Mouse (Mus musculus) megakaryocyte, embryonic 14.5 days (primary cell): ENCODE measurements at regions not wholly inside any gene's neighbourhood (a gene's known extent, or its start where the extent isn't known, plus 50 kb on each side); places are given as distances from the start of the nearest gene placed in this dataset.

Experiments used
- FLI1 ChIP-seq: IDR thresholded peaks from 2 replicates; pipeline ENCODE4 v1.6.1; 2012; ENCODE audit warnings: low read length, inconsistent platforms, mixed read lengths
- GATA1 ChIP-seq: IDR thresholded peaks from 3 replicates; pipeline ENCODE4 v1.6.1; 2012; ENCODE audit warnings: mixed read lengths, low read length, inconsistent platforms, borderline replicate concordance

DNA sequence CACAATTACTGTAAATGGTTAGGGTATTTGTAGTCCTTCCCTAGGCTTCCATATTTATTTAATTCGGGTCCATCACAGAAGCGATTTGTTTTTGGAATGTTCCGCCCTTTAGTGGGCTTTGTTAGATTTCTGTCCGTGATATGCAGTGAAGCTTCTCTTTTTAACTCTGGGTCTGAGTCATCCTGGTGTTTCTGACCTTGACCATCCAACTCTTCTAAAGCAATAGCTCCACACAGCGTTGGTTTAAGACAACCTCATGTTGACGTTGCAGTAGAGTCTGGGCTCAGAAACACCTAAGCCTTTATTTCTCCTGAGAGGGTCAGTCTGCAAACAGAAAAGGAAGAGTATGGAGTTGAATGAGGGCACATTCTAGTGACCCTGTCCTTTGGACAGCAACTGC lies 107.4 kb upstream of the Kcna4 start:
- TF ChIP-seq GATA1, result no peak
- no peak for TF ChIP-seq FLI1
